In genomic region chr7:44857042-44857552, GRCm38 (mm10) we compare ENCODE assay signal across 8 mouse cellular contexts. TPM values are rescaled to one million over a fixed set of nuclear protein-coding genes. Genes with fewer than 3 reads are reported as not detected.
DNase-seq lines count a peak whose midpoint lies in the region; ATAC-seq and TF ChIP-seq lines count a peak whose summit lies in the region.

Gene Pnkp (plus strand): TSS chr7:44857139.

- H3K27me3 ChIP-seq in embryonic facial prominence, embryonic 14.5 days (replicated peaks; ENCODE audit: control insufficient read depth, insufficient read depth, low read length) = no peaks in the 10 kb centered on the region
- H3K27me3 ChIP-seq in heart, adult 2 months (ENCODE audit: control insufficient read depth, insufficient read depth, low read length) = no peaks in the 10 kb centered on the region
- no peaks in the 10 kb centered on the region for H3K27me3 ChIP-seq in limb, embryonic 13.5 days
- no peaks in the 10 kb centered on the region for H3K27me3 ChIP-seq in midbrain, embryonic 16.5 days (ENCODE audit: control insufficient read depth, insufficient read depth, low read depth, low read length)

- intact Hi-C loops in heart, adult 2 months (cut with DNase I) = loop anchor here (5.0 kb wide), 1 partner anchor 40 kb away; the partner anchor contains the start of gene Fuz

- ATAC-seq in embryonic facial prominence, embryonic 14.5 days (ENCODE audit: low read depth) = peak; percentile 50
- ATAC-seq in limb, embryonic 13.5 days (ENCODE audit: low FRiP score, low read depth) = peak; percentile 45; the same call in 1 of the 2 replicates
- ATAC-seq in midbrain, embryonic 16.5 days = peak; percentile 77

- H3K4me2 ChIP-seq in embryonic facial prominence, embryonic 14.5 days (ENCODE audit: low read depth, low read length) = peak within 1 kb of the TSS; percentile 97
- H3K4me2 ChIP-seq in limb, embryonic 13.5 days (replicated peaks) = peak within 1 kb of the TSS; percentile 94
- H3K4me2 ChIP-seq in midbrain, embryonic 16.5 days (ENCODE audit: low read length) = peak within 1 kb of the TSS; percentile 70

- TF ChIP-seq EP300 in heart, adult 2 months (IDR thresholded peaks at IDR 0.05; ENCODE audit: insufficient read depth, low read depth, low read length) = 0 out of 2 replicates have a peak, but pooled peaks have one; percentile 26

- TF ChIP-seq CTCF in heart, adult 2 months (IDR thresholded peaks at IDR 0.05) = no peak

- H3K4me1 ChIP-seq in embryonic facial prominence, embryonic 14.5 days (ENCODE audit: control insufficient read depth, insufficient read depth, low read length) = peaks cover 30% of the 10 kb centered on the region
- peaks cover 6% of the 10 kb centered on the region for H3K4me1 ChIP-seq in heart, adult 2 months (ENCODE audit: control insufficient read depth, insufficient read depth, low read length)
- peaks cover 58% of the 10 kb centered on the region for H3K4me1 ChIP-seq in limb, embryonic 13.5 days
- H3K4me1 ChIP-seq in midbrain, embryonic 16.5 days (ENCODE audit: control insufficient read depth, insufficient read depth, low read length) = peaks cover 28% of the 10 kb centered on the region

- H3K4me3 ChIP-seq in embryonic facial prominence, embryonic 14.5 days (ENCODE audit: low read depth, low read length) = peak within 1 kb of the TSS; percentile 77
- peak within 1 kb of the TSS; percentile 83 for H3K4me3 ChIP-seq in heart, adult 2 months
- H3K4me3 ChIP-seq in limb, embryonic 13.5 days = peak within 1 kb of the TSS; percentile 78
- peak within 1 kb of the TSS; percentile 78 for H3K4me3 ChIP-seq in midbrain, embryonic 16.5 days (ENCODE audit: low read depth, low read length)

- H3K79me2 ChIP-seq in heart, adult 2 months (replicated peaks; ENCODE audit: control insufficient read depth, insufficient read depth, low read length) = peaks cover 3% of the 10 kb centered on the region

- 2% methylated on average over 32 of the region's 32 CpGs for WGBS in embryonic facial prominence, embryonic 14.5 days
- WGBS in heart, adult 2 months = under 1% methylated on average over 32 of the region's 32 CpGs
- WGBS in limb, embryonic 13.5 days = 1% methylated on average over 32 of the region's 32 CpGs
- WGBS in midbrain, embryonic 16.5 days = under 1% methylated on average over 32 of the region's 32 CpGs

- no peaks in the 10 kb centered on the region for H3K9me3 ChIP-seq in embryonic facial prominence, embryonic 14.5 days (ENCODE audit: control insufficient read depth, low read length)
- H3K9me3 ChIP-seq in limb, embryonic 13.5 days = no peaks in the 10 kb centered on the region
- no peaks in the 10 kb centered on the region for H3K9me3 ChIP-seq in midbrain, embryonic 16.5 days (replicated peaks; ENCODE audit: control insufficient read depth, low read length, poor library complexity, severe bottlenecking)

- TF ChIP-seq POLR2A in heart, adult 2 months (IDR thresholded peaks at IDR 0.05; ENCODE audit: insufficient read depth, low read depth, low read length) = peak; percentile 88

- DNase-seq in 416B (ENCODE audit: low read depth) = peak; percentile 97
- DNase-seq in adrenal gland, postnatal 4 days (ENCODE audit: low spot score in 2 of 2) = peak; percentile 56 to 79
- peak; percentile 95 for DNase-seq in embryonic facial prominence, embryonic 14.5 days (ENCODE audit: low spot score)
- DNase-seq in heart, adult 2 months = peak; percentile 89 to 90
- peak; percentile 78 to 87 for DNase-seq in kidney, adult 8-10 months
- peak; percentile 86 to 91 for DNase-seq in spleen, postnatal 10 days (ENCODE audit: low spot score in 2 of 2)

- H3K36me3 ChIP-seq in embryonic facial prominence, embryonic 14.5 days (ENCODE audit: control insufficient read depth, insufficient read depth, low read length) = peaks cover 23% of the 10 kb centered on the region
- H3K36me3 ChIP-seq in heart, adult 2 months (ENCODE audit: control insufficient read depth, insufficient read depth, low read length) = no peaks in the 10 kb centered on the region
- H3K36me3 ChIP-seq in limb, embryonic 13.5 days = peaks cover 36% of the 10 kb centered on the region
- peaks cover 9% of the 10 kb centered on the region; the same call in 1 of the 2 replicates for H3K36me3 ChIP-seq in midbrain, embryonic 16.5 days (ENCODE audit: control insufficient read depth, insufficient read depth, low read length)

- peak within 1 kb of the TSS; percentile 85 for H3K27ac ChIP-seq in embryonic facial prominence, embryonic 14.5 days (replicated peaks; ENCODE audit: low read depth, low read length)
- H3K27ac ChIP-seq in heart, adult 2 months = peak within 1 kb of the TSS; percentile 91
- peak within 1 kb of the TSS; percentile 90 for H3K27ac ChIP-seq in limb, embryonic 13.5 days
- peak within 1 kb of the TSS; percentile 96 for H3K27ac ChIP-seq in midbrain, embryonic 16.5 days (ENCODE audit: low read length)

- peak within 1 kb of the TSS; percentile 89 for H3K9ac ChIP-seq in embryonic facial prominence, embryonic 14.5 days (ENCODE audit: low read depth, low read length)
- peak within 1 kb of the TSS; percentile 84 for H3K9ac ChIP-seq in heart, adult 2 months (ENCODE audit: low read depth, low read length)
- peak within 1 kb of the TSS; percentile 82 for H3K9ac ChIP-seq in limb, embryonic 13.5 days
- peak within 1 kb of the TSS; percentile 84 for H3K9ac ChIP-seq in midbrain, embryonic 16.5 days (ENCODE audit: low read depth, low read length)

RNA-seq across cellular contexts. Expression of gene Pnkp, which starts in this region (rescaled TPM):
- 10 to 100 TPM; 50.8 to 54.6 TPM for total RNA-seq in adrenal gland, postnatal 4 days (2021)
- 23.4 and 27.7 TPM in 2 replicates for polyA plus RNA-seq in embryonic facial prominence, embryonic 14.5 days (2014; fragmentation: Nextera tagmentation; extraction: Ambion mirVana)
- total RNA-seq in heart, adult 2 months (2021) = 10 to 100 TPM; 15.3 to 19.6 TPM
- 20.2 and 30.1 TPM in 2 replicates for polyA plus RNA-seq in heart, adult 2 months (2012; rRNA removed)
- 33.1 and 33.9 TPM in 2 replicates for polyA plus RNA-seq in limb, embryonic 13.5 days (2015; fragmentation: Nextera tagmentation; extraction: Ambion mirVana)
- 27.9 and 30.4 TPM in 2 replicates for polyA plus RNA-seq in midbrain, embryonic 16.5 days (2015; fragmentation: Nextera tagmentation; extraction: Ambion mirVana)

Comparison
In these comparisons a context has a peak if more than half of its experiments do, and no peak if none do; other contexts are left out.
1. Peak in every context shown above with its lines: DNase-seq, ATAC-seq, H3K4me3 ChIP-seq and H3K27ac ChIP-seq.